Mouse (Mus musculus) B cell, adult 67 days (primary cell): Measurements from ENCODE around the gene Klhl35. TPM values are rescaled to one million over a fixed set of nuclear protein-coding genes. Genes with fewer than 3 reads are reported as not detected.

Experiments used
- total RNA-seq, 2 experiments: library from RNA; stranded (reverse); gene quantifications; 4 replicates each; pipeline ENCODE4 v1.2.4; 2023

Klhl35 gene
- 1 to 10 TPM; 1.4 to 1.8 TPM for total RNA-seq

GRCm38 (mm10) chr7:99465811-99466210, at the start of gene Klhl35:
Gene Klhl35 (plus strand): TSS chr7:99466004.

GRCm38 (mm10) chr7:99483271-99483923, 17.6 kb downstream of the Klhl35 start, which contains the start of gene Rps3:
Gene Rps3 (minus strand): TSS chr7:99483738.

Other genes starting within 250 kb of the Klhl35 start
- not detected for gene Mogat2, start 227.4 kb upstream of the Klhl35 start, total RNA-seq
- gene Map6, start 198.6 kb upstream of the Klhl35 start, total RNA-seq = not detected
- not detected for gene Serpinh1, start 112.8 kb upstream of the Klhl35 start, total RNA-seq
- gene Gdpd5, start 84.6 kb upstream of the Klhl35 start, total RNA-seq = 1 to 10 TPM; 2.6 to 4.0 TPM
- gene Rps3, start 17.7 kb downstream of the Klhl35 start, total RNA-seq = 1,000 to 10,000 TPM; 1,157 to 1,170 TPM
- 10 to 100 TPM; 68.0 to 69.2 TPM for gene Arrb1, start 69.5 kb downstream of the Klhl35 start, total RNA-seq
- under 1 TPM in 1 of 2 experiments, not detected in 1; 0.29 TPM for gene Tpbgl, start 161.1 kb downstream of the Klhl35 start, total RNA-seq
- 1 to 10 TPM in 1 of 2 experiments, under 1 TPM in 1; 0.15 to 1.5 TPM for gene Slco2b1, start 245.3 kb downstream of the Klhl35 start, total RNA-seq